In genomic region chr9:65100991-65101685, GRCm38 (mm10) we compare ENCODE assay signal across 8 mouse cellular contexts. TPM values are rescaled to one million over a fixed set of nuclear protein-coding genes. Genes with fewer than 3 reads are reported as not detected.
DNase-seq lines count a peak whose midpoint lies in the region; ATAC-seq lines count a peak whose summit lies in the region.

Igdcc4 (plus strand) TSS chr9:65101486.

- H3K4me2 ChIP-seq in lung, embryonic 16.5 days (ENCODE audit: low read depth, low read length): peak within 1 kb of the TSS; percentile 99
- H3K4me2 ChIP-seq in forebrain, embryonic 12.5 days: peak within 1 kb of the TSS; percentile 94
- peak within 1 kb of the TSS; percentile 93 for H3K4me2 ChIP-seq in hindbrain, embryonic 12.5 days (replicated peaks)
- H3K4me2 ChIP-seq in liver, embryonic 11.5 days: peak within 1 kb of the TSS; percentile 98

- peaks cover 6% of the 10 kb centered on the region for H3K9me3 ChIP-seq in lung, embryonic 16.5 days (ENCODE audit: control insufficient read depth, low read length)
- H3K9me3 ChIP-seq in forebrain, embryonic 12.5 days: peaks cover 6% of the 10 kb centered on the region; the same call in 1 of the 2 replicates
- 0 out of 2 replicates have a peak, but pooled peaks cover 4% of the 10 kb centered on the region for H3K9me3 ChIP-seq in hindbrain, embryonic 12.5 days (replicated peaks)
- H3K9me3 ChIP-seq in liver, embryonic 11.5 days (ENCODE audit: control insufficient read depth, low read length): 0 out of 2 replicates have a peak, but pooled peaks cover 2% of the 10 kb centered on the region

- H3K27me3 ChIP-seq in lung, embryonic 16.5 days (ENCODE audit: control insufficient read depth, insufficient read depth, low read depth, low read length): no peaks in the 10 kb centered on the region
- no peaks in the 10 kb centered on the region; the same call in 1 of the 2 replicates for H3K27me3 ChIP-seq in forebrain, embryonic 12.5 days
- no peaks in the 10 kb centered on the region for H3K27me3 ChIP-seq in hindbrain, embryonic 12.5 days
- H3K27me3 ChIP-seq in liver, embryonic 11.5 days (replicated peaks; ENCODE audit: control insufficient read depth, insufficient read depth, low read length): peaks cover 38% of the 10 kb centered on the region

- DNase-seq in lung, postnatal 10 days: no peak
- peak; percentile 27 for DNase-seq in brain, adult 2 months (ENCODE audit: low read depth, low spot score)
- peak; percentile 49 for DNase-seq in liver, embryonic 11.5 days (ENCODE audit: low spot score)
- DNase-seq in right cerebral cortex, postnatal 14 days: peak; percentile 43
- no peak for DNase-seq in spleen, adult 12 weeks (ENCODE audit: low spot score)

- peak within 1 kb of the TSS; percentile 82 for H3K4me3 ChIP-seq in lung, embryonic 16.5 days (ENCODE audit: low read length)
- peak within 1 kb of the TSS; percentile 85 for H3K4me3 ChIP-seq in forebrain, embryonic 12.5 days (replicated peaks)
- H3K4me3 ChIP-seq in hindbrain, embryonic 12.5 days: peak within 1 kb of the TSS; percentile 83
- H3K4me3 ChIP-seq in liver, embryonic 11.5 days (ENCODE audit: low read depth, low read length): peak within 1 kb of the TSS; percentile 67

- H3K27ac ChIP-seq in lung, embryonic 16.5 days (ENCODE audit: low read length): peak within 1 kb of the TSS; percentile 76
- peak within 1 kb of the TSS; percentile 83 for H3K27ac ChIP-seq in forebrain, embryonic 12.5 days
- peak within 1 kb of the TSS; percentile 84 for H3K27ac ChIP-seq in hindbrain, embryonic 12.5 days
- peak within 1 kb of the TSS; percentile 78 for H3K27ac ChIP-seq in liver, embryonic 11.5 days (ENCODE audit: low read depth, low read length)

- 3% methylated on average over 17 of the region's 76 CpGs for WGBS in lung, embryonic 16.5 days
- WGBS in forebrain, embryonic 12.5 days: 1% methylated on average over 56 of the region's 76 CpGs
- WGBS in hindbrain, embryonic 12.5 days: 2% methylated on average over 30 of the region's 76 CpGs
- 2% methylated on average over 58 of the region's 76 CpGs for WGBS in liver, embryonic 11.5 days

- ATAC-seq in lung, embryonic 16.5 days (ENCODE audit: low read depth): peak; percentile 42
- 0 out of 2 replicates have a peak, but pooled peaks have one; percentile 3 for ATAC-seq in forebrain, embryonic 12.5 days (ENCODE audit: low FRiP score)
- ATAC-seq in hindbrain, embryonic 12.5 days (ENCODE audit: low FRiP score): peak; percentile 12; the same call in 1 of the 2 replicates
- peak; percentile 37; the same call in 1 of the 2 replicates for ATAC-seq in liver, embryonic 11.5 days (replicated peaks; ENCODE audit: low FRiP score)

- no peaks in the 10 kb centered on the region for H3K36me3 ChIP-seq in lung, embryonic 16.5 days (ENCODE audit: control insufficient read depth, insufficient read depth, low read length)
- no peaks in the 10 kb centered on the region for H3K36me3 ChIP-seq in forebrain, embryonic 12.5 days (replicated peaks)
- H3K36me3 ChIP-seq in hindbrain, embryonic 12.5 days: no peaks in the 10 kb centered on the region
- H3K36me3 ChIP-seq in liver, embryonic 11.5 days (ENCODE audit: control insufficient read depth, insufficient read depth, low read length): no peaks in the 10 kb centered on the region

- H3K9ac ChIP-seq in lung, embryonic 16.5 days (ENCODE audit: low read length): peak within 1 kb of the TSS; percentile 82
- H3K9ac ChIP-seq in forebrain, embryonic 12.5 days: peak within 1 kb of the TSS; percentile 81
- peak within 1 kb of the TSS; percentile 89 for H3K9ac ChIP-seq in hindbrain, embryonic 12.5 days
- H3K9ac ChIP-seq in liver, embryonic 11.5 days (ENCODE audit: low read depth, low read length): peak within 1 kb of the TSS; percentile 69

- peaks cover 5% of the 10 kb centered on the region; the same call in 1 of the 2 replicates for H3K4me1 ChIP-seq in lung, embryonic 16.5 days (replicated peaks; ENCODE audit: control insufficient read depth, insufficient read depth, low read length)
- peaks cover 21% of the 10 kb centered on the region for H3K4me1 ChIP-seq in forebrain, embryonic 12.5 days
- peaks cover 34% of the 10 kb centered on the region for H3K4me1 ChIP-seq in hindbrain, embryonic 12.5 days
- H3K4me1 ChIP-seq in liver, embryonic 11.5 days (replicated peaks; ENCODE audit: control insufficient read depth, insufficient read depth, low read length): peaks cover 11% of the 10 kb centered on the region

RNA-seq across cellular contexts. Expression of gene Igdcc4, which starts in this region (rescaled TPM):
- polyA plus RNA-seq in lung, embryonic 16.5 days (2015; fragmentation: Nextera tagmentation; extraction: Ambion mirVana): 11.0 and 11.3 TPM in 2 replicates
- 14.1 and 14.4 TPM in 2 replicates for polyA plus RNA-seq in forebrain, embryonic 12.5 days (2016; fragmentation: Nextera tagmentation; extraction: Ambion mirVana)
- polyA plus RNA-seq in hindbrain, embryonic 12.5 days (2016; fragmentation: Nextera tagmentation; extraction: Ambion mirVana): 14.5 and 17.0 TPM in 2 replicates
- 12.0 and 15.0 TPM in 2 replicates for polyA plus RNA-seq in liver, embryonic 11.5 days (2014; fragmentation: Nextera tagmentation; extraction: Ambion mirVana)

Comparison
In these comparisons a context has a peak if more than half of its experiments do, and no peak if none do; other contexts are left out.
1. DNase-seq: peak in brain, adult 2 months (single experiment), liver, embryonic 11.5 days (single experiment) and right cerebral cortex, postnatal 14 days (single experiment); none in lung, postnatal 10 days (single experiment) and spleen, adult 12 weeks (single experiment).
2. Peak in every context shown above with its lines, with median percentiles within 50 percentile points of each other: ATAC-seq, H3K27ac ChIP-seq, H3K4me2 ChIP-seq, H3K4me3 ChIP-seq and H3K9ac ChIP-seq.